Mouse (Mus musculus): ENCODE measurements at regions not wholly inside any gene's neighbourhood (a gene's known extent, or its start where the extent isn't known, plus 50 kb on each side); places are given as distances from the start of the nearest gene placed in this dataset.

GRCm38 (mm10) chr4:47598216-47598615 is 123.8 kb downstream of the Sec61b start:
- no peak overlapping the region for H3K9ac ChIP-seq
- no peak overlapping the region for H3K4me3 ChIP-seq
- WGBS: 54% methylated on average over 2 of the region's 2 CpGs
- no peaks in the 10 kb centered on the region for H3K27me3 ChIP-seq (replicated peaks)
- H3K36me3 ChIP-seq (replicated peaks): no peaks in the 10 kb centered on the region
- 0 out of 2 replicates have a peak, but pooled peaks cover under 1% of the 10 kb centered on the region for H3K4me1 ChIP-seq
- no peak overlapping the region for H3K4me2 ChIP-seq
- no peaks in the 10 kb centered on the region for H3K9me3 ChIP-seq
- no peak overlapping the region for H3K27ac ChIP-seq
- ATAC-seq (replicated peaks): no peak

- H3K4me3 ChIP-seq: no peak overlapping the region
- ATAC-seq (replicated peaks): no peak
- no peaks in the 10 kb centered on the region for H3K36me3 ChIP-seq (replicated peaks)
- H3K4me1 ChIP-seq: 0 out of 2 replicates have a peak, but pooled peaks cover 3% of the 10 kb centered on the region
- WGBS: 85% methylated on average over 10 of the region's 10 CpGs
- no peaks in the 10 kb centered on the region for H3K27me3 ChIP-seq (replicated peaks)
- H3K9me3 ChIP-seq: no peaks in the 10 kb centered on the region
- H3K9ac ChIP-seq: no peak overlapping the region
- no peak overlapping the region for H3K27ac ChIP-seq
- no peak overlapping the region for H3K4me2 ChIP-seq
Observed at GRCm38 (mm10) chr4:47601301-47602070, 127.0 kb downstream of the Sec61b start.

GRCm38 (mm10) chr4:47603378-47603777 is 128.9 kb downstream of the Sec61b start:
- 0 out of 2 replicates have a peak, but pooled peaks have one; percentile 37 for ATAC-seq (replicated peaks)
- Histone ChIP-seq H3K4me3 (peak overlapping the region; percentile 20; the same call in 1 of the 2 replicates), H3K27ac (no peak overlapping the region), H3K9me3 (no peaks in the 10 kb centered on the region), H3K4me2 (peak overlapping the region; percentile 43), H3K9ac (no peak overlapping the region), H3K27me3 (replicated peaks) (no peaks in the 10 kb centered on the region), H3K36me3 (replicated peaks) (no peaks in the 10 kb centered on the region), H3K4me1 (peaks cover 4% of the 10 kb centered on the region; the same call in 1 of the 2 replicates)
- WGBS: 58% methylated on average over 6 of the region's 6 CpGs

GRCm38 (mm10) chr4:47603847-47604397 is 129.5 kb downstream of the Sec61b start:
- 32% methylated on average over 14 of the region's 14 CpGs for WGBS
- Histone ChIP-seq H3K4me2 (peak overlapping the region; percentile 43), H3K4me3 (peak overlapping the region; percentile 20), H3K9ac (no peak overlapping the region), H3K4me1 (peaks cover 9% of the 10 kb centered on the region; the same call in 1 of the 2 replicates), H3K9me3 (no peaks in the 10 kb centered on the region), H3K27me3 (replicated peaks) (no peaks in the 10 kb centered on the region), H3K27ac (no peak overlapping the region), H3K36me3 (replicated peaks) (no peaks in the 10 kb centered on the region)
- peak; percentile 78 for ATAC-seq (replicated peaks)

- no peak overlapping the region for H3K4me3 ChIP-seq
- WGBS: 83% methylated on average over 4 of the region's 4 CpGs
- no peak for ATAC-seq (replicated peaks)
- H3K9me3 ChIP-seq: no peaks in the 10 kb centered on the region
- no peak overlapping the region for H3K27ac ChIP-seq
- H3K4me2 ChIP-seq: no peak overlapping the region
- H3K27me3 ChIP-seq (replicated peaks): no peaks in the 10 kb centered on the region
- H3K4me1 ChIP-seq: peaks cover 9% of the 10 kb centered on the region; the same call in 1 of the 2 replicates
- no peak overlapping the region for H3K9ac ChIP-seq
- H3K36me3 ChIP-seq (replicated peaks): no peaks in the 10 kb centered on the region
Observed at GRCm38 (mm10) chr4:47605676-47606075, 131.2 kb downstream of the Sec61b start.

GRCm38 (mm10) chr4:47608673-47609072 is 134.2 kb downstream of the Sec61b start:
- Histone ChIP-seq H3K4me2 (no peak overlapping the region), H3K4me3 (no peak overlapping the region), H3K27ac (no peak overlapping the region), H3K27me3 (replicated peaks) (no peaks in the 10 kb centered on the region), H3K9me3 (no peaks in the 10 kb centered on the region), H3K36me3 (replicated peaks) (no peaks in the 10 kb centered on the region), H3K9ac (no peak overlapping the region), H3K4me1 (peaks cover 6% of the 10 kb centered on the region; the same call in 1 of the 2 replicates)
- ATAC-seq (replicated peaks): peak; percentile 82
- WGBS: 25% methylated on average over 5 of the region's 5 CpGs

- Histone ChIP-seq H3K9me3 (no peaks in the 10 kb centered on the region), H3K9ac (no peak overlapping the region), H3K4me1 (peaks cover 6% of the 10 kb centered on the region; the same call in 1 of the 2 replicates), H3K27ac (no peak overlapping the region), H3K36me3 (replicated peaks) (no peaks in the 10 kb centered on the region), H3K4me3 (no peak overlapping the region), H3K27me3 (replicated peaks) (no peaks in the 10 kb centered on the region), H3K4me2 (no peak overlapping the region)
- ATAC-seq (replicated peaks): no peak
- 82% methylated on average over 5 of the region's 5 CpGs for WGBS
Observed at GRCm38 (mm10) chr4:47610913-47611312, 136.5 kb downstream of the Sec61b start.

DNA sequence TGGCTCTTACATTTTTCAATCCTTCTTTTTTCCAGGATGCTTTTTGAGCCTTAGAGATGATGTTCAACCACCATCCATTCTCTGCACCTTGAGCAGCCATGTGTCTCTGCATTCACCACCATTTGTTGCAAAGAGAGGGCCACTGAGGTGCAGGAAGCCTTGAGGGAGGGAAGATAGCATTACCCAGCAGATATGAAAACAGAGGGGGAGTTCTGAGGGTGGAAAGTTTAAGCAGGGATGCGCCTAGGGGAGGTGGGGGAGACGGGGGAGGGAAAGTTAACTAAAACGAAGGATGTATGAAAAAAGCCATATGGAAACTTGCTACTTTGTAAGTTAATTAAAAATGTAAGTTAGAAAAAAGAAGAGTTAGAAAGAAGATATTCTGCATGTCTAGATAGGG is 142.1 kb downstream of the Sec61b start:
- no peak overlapping the region for H3K4me2 ChIP-seq
- H3K4me1 ChIP-seq: no peaks in the 10 kb centered on the region
- ATAC-seq (replicated peaks): no peak
- H3K27me3 ChIP-seq (replicated peaks): no peaks in the 10 kb centered on the region
- no peak overlapping the region for H3K27ac ChIP-seq
- H3K9me3 ChIP-seq: no peaks in the 10 kb centered on the region
- H3K36me3 ChIP-seq (replicated peaks): no peaks in the 10 kb centered on the region
- H3K4me3 ChIP-seq: no peak overlapping the region
- no peak overlapping the region for H3K9ac ChIP-seq
- WGBS: 84% methylated on average over 3 of the region's 3 CpGs

- Histone ChIP-seq H3K4me2 (no peak overlapping the region), H3K4me3 (no peak overlapping the region), H3K9me3 (no peaks in the 10 kb centered on the region), H3K9ac (no peak overlapping the region), H3K4me1 (no peaks in the 10 kb centered on the region), H3K36me3 (replicated peaks) (no peaks in the 10 kb centered on the region), H3K27me3 (replicated peaks) (no peaks in the 10 kb centered on the region), H3K27ac (no peak overlapping the region)
- 94% methylated on average over 3 of the region's 3 CpGs for WGBS
- no peak for ATAC-seq (replicated peaks)
Observed at GRCm38 (mm10) chr4:47620700-47621099, 146.2 kb downstream of the Sec61b start.

DNA sequence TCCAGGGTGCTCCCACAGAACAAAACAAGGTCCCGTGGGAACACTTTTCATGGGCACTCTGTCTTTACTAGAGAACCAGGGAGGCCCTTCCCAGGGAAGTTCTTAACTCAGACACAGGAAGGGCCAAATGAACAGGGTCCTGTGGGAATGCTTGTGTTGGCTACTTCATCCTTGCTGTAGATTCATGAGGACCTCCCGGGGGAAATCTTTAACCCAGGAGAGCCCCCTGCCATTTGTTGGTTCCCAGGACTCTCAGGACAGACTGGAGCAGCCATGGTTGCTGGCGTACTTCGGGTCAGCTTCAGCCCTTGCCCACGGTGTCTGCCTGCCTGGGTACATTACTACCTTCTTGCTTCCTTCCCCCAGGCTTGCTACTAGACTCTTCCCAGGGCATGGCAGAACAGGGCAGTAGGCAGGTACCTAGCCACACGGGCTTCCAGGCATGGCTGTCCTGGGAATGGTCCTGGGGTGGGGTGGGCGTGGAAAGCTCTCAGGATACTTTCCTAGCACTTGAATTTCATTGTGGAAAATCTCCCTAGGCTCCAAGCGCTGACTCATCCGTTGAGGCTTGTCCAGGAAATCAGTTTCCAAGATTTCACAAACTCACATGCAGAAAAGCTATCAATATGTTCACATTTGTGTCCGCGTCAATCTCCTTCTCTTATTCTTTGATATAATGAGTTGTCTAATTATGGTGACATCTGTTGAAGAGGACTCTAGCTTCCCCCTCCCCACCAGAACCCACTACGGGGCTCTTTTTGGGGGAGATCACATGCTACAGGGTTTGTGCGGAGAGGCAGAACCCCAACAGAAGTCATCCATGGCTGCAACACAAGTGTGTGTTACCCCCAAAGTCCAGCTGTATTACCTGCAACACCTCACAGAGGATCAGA is 148.6 kb downstream of the Sec61b start:
- Histone ChIP-seq H3K9me3 (no peaks in the 10 kb centered on the region), H3K36me3 (replicated peaks) (no peaks in the 10 kb centered on the region), H3K4me3 (no peak overlapping the region), H3K27me3 (replicated peaks) (no peaks in the 10 kb centered on the region), H3K4me2 (no peak overlapping the region), H3K4me1 (no peaks in the 10 kb centered on the region), H3K27ac (no peak overlapping the region), H3K9ac (no peak overlapping the region)
- ATAC-seq (replicated peaks): no peak
- WGBS: 88% methylated on average over 13 of the region's 13 CpGs

DNA sequence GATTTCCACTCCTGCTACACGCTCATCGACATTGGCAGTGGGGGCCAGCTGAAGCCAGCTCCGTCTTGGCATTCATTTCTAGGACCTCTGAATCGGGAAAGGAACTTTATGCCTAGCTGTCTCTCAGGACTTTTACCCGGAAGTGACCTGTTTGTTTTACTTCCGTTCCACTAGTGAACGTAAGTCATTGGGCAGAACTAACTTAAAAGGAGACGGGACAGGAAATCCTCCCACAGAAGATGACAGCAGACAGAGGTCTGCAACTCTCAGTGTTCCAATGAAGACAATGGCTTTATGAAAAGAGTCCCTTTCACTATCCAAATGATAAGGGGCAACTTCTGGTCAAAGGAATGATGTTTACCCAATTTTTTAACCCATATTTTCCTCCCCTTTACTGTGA is 155.5 kb downstream of the Sec61b start:
- Histone ChIP-seq H3K9me3 (no peaks in the 10 kb centered on the region), H3K27me3 (replicated peaks) (no peaks in the 10 kb centered on the region), H3K9ac (no peak overlapping the region), H3K36me3 (replicated peaks) (no peaks in the 10 kb centered on the region), H3K27ac (no peak overlapping the region), H3K4me2 (no peak overlapping the region), H3K4me3 (no peak overlapping the region), H3K4me1 (no peaks in the 10 kb centered on the region)
- 71% methylated on average over 8 of the region's 8 CpGs for WGBS
- no peak for ATAC-seq (replicated peaks)

DNA sequence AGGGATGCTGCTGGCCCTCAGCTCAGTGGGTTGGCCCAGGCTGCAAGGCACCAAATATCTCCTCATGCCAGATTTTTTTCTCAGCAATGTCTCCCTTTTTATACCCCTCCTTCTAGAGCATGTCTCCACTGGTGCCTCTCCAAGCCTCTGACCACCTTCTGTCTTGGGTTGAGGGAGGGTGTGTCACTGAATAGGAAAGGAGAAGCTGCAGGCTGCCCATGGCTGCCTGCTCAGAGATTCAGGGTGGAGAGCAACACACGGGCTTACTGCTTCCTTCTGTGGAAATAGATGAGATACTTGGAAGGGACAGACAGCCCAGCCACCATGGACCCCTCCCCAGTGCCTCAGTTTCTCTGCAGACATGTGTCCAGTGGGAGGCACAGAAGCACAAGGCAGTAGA is 156.0 kb downstream of the Sec61b start:
- Histone ChIP-seq H3K9me3 (no peaks in the 10 kb centered on the region), H3K4me2 (no peak overlapping the region), H3K27me3 (replicated peaks) (no peaks in the 10 kb centered on the region), H3K9ac (no peak overlapping the region), H3K36me3 (replicated peaks) (no peaks in the 10 kb centered on the region), H3K4me1 (no peaks in the 10 kb centered on the region), H3K4me3 (no peak overlapping the region), H3K27ac (no peak overlapping the region)
- no peak for ATAC-seq (replicated peaks)
- WGBS: 67% methylated on average over 1 of the region's 1 CpGs

All from midbrain, embryonic 15.5 days (tissue).